Mouse (Mus musculus): ENCODE results near the gene Ftsj3. TPM values are rescaled to one million over a fixed set of nuclear protein-coding genes. Genes with fewer than 3 reads are reported as not detected.
"Not testable (repeated sequence)": the region's sequence is repeated elsewhere in the genome, so short reads cannot be mapped to it uniquely, and the experiment has no call there.

Ftsj3 gene
- total RNA-seq, 1 experiment from 2014 or later, result 79.9 TPM

DNA sequence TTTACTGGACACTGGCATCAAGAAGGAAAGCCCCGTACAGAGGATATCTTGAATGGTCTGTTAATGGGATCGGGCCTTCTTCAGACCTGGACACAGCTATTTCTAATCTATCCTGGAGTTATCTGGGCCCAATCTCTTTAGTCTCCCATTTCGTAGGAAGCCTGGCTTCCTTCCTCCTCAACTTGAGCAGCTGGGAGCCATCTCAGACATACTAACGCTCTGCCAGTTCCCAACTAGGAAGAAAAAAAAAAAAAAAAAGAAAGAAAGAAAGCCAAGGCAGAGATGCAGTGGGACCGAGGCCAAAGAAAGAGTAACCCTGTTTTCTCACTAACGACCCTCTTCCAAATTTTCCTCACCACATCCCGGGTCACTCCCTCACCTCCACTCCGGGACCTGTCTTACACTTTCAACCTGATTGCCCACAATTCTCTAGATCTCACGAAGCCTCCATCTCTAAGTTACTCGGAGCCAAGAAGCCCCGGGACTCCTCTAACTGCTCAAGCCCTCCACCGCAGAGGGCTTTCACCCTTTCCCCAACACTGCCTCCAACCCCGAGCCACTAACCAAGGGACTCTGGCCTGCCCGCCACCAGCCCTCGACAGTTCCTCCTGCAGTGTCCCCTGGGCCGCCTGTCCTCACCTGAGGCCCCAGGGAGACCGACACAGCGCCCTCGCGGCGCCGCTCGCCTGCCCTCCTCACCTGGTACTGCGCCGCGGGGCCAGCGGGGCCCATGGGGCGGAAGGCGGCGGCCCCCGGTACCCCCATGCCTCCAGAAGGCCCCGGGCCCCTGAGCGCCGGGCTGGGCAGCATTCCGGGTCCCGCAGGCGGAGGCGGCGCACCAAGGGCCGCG is 16.1 kb upstream of the Ftsj3 start:
- 0 out of 2 replicates have a peak, but pooled peaks have one; percentile 5 for ATAC-seq (replicated peaks; ENCODE audit: insufficient number of reproducible peaks, low FRiP score, low TSS enrichment, poor library complexity, severe bottlenecking)

DNA sequence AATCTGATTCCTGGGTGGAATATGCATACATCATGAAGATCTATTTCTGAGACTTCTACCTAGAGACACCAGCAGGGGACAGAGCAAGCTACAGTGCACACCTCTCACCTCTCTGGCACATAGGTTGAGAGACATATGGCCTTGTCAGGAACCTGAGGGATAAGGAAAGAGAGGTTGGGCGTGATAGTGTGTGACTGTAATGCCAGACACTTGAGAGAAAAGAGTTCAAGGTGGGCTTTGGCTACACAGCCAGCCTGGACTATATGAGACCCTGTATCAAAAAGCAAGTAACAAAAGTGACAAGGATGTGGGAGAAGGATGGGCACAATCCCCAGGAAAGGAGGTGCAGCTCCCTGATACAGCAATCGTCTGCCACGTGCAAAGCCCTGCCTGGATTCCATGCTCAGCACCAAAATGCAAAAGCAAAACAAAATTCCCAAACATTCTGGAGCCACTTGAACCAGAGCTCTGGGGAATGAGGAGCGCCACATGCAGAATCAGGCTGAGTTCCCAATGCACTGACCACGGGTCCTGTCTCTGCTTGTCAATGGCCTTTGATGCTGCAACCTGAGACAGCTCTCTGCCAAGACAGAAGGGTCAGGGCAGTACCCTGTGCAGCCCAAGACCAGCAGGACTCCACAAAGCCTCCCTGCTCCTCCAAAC is 15.4 kb upstream of the Ftsj3 start:
- ATAC-seq (replicated peaks; ENCODE audit: insufficient number of reproducible peaks, low FRiP score, low TSS enrichment, poor library complexity, severe bottlenecking), result no peak

DNA sequence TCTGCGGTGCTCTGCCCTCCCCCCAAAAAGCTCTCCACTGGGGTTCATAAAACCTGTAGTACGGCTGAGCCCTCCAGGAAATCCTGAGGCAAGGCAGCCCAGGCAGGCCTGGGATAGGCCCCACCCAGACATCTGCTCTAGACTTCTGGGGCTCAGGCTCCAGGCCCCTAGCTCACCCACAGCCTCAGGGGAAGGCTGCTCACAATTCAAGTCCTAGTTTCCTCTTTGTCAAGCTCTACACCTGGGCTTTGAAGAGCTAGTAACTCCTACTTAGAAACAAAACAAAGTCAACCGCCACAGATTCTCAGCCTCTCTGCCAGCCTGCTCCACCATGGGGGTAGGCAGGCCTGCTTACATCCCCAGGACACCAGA is 13.2 kb upstream of the Ftsj3 start:
- ATAC-seq (replicated peaks; ENCODE audit: insufficient number of reproducible peaks, low FRiP score, low TSS enrichment, poor library complexity, severe bottlenecking), result no peak

DNA sequence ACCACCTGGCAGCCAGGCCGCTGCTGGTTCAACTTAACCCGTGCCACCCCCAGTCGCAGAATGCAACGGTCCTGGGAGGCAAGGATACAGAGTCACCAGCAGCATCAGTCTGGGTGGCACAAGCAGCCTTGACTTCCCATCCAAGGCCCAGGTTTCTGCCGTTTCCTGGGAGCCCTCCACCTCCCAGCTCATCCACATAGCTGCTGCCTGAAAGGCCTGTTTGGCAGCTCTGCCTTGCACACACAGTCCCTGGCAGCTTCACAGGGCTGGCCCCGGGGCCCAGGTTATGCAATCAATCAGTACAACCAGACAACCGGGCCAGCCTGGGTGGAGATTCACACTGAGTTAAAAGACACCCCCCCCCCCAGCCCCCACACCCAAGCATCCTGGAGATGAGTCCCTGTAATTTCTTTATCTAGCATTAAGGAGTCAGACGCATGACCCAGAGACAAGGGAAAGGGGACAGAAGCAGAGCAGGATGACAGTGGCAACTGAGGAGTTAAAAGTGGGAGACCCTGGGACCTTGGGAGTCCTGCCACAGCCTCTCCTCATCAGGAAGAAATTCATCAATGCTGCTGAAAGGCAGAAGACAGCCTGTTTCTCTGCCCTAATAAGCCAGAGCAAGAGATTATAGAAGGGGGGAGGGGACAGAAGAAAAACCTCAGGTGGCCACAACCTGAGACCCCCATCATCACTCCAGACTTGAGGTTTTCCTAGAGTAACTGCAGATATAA is 12.6 kb upstream of the Ftsj3 start:
- no peak for ATAC-seq (replicated peaks; ENCODE audit: insufficient number of reproducible peaks, low FRiP score, low TSS enrichment, poor library complexity, severe bottlenecking)

DNA sequence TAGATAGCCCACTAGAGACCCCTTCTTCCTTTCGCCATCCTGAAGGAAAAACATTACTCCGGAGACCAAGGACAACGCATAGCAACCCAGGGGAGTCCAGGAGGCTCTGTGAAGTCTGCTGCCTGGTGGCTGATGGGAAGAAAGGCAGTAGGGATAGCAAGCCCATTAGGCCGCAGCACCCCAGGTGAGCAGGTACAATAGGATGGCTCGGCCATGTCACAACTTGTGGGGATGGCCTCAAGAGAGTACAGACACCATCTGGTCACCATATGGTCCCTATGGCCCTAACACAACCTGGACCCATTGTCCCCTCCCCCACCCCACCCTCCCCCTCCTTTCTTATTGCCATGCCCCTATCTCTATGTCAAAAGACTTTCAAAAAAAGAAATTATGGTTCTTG is 12.0 kb upstream of the Ftsj3 start:
- ATAC-seq (replicated peaks; ENCODE audit: insufficient number of reproducible peaks, low FRiP score, low TSS enrichment, poor library complexity, severe bottlenecking), result no peak

DNA sequence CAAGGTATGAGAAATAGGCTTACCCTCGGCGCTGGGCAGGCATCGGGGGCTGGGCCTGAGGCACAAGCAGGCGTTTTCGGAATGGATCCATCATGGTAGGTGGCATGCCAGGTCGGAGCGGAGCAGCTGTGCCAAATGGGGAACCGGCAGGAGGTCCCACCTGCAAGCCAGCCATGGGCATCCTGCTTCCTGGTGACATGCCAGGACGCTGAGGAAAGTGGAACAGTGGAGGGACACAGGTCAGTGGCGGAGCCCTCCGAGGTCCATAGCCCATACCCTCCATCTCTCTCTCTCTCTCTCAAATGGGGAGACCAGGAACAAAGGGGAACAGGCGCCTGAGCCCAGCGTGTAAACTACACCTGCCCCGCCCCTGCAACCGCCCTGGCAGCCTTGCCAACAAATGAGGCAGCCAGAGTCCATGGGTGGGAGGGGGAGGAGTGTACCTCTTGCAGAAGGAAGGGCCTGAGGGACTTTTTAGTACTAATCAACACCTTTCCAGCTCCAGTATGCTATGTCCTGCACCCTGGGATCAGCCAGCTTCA is 11.5 kb upstream of the Ftsj3 start:
- no peak for ATAC-seq (replicated peaks; ENCODE audit: insufficient number of reproducible peaks, low FRiP score, low TSS enrichment, poor library complexity, severe bottlenecking)

DNA sequence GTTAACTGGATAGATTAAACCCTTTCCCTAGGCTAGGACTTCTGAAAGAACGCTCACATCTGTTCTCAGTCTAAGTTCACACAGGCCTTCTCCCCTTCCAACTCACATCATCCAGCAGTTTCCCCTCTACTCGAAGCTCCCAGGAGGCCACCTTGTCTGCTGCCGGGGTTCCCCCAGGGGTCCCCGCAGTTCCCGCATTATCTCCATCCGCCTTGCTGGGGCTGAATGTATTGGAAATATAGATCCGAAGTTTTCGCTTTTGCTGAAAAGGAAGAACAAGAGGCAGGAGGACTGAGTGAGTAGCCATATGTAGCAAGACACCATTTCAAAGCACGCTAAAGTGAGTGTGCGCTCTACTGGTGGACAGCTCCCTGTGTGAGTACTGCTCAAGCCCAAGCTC is 10.6 kb upstream of the Ftsj3 start:
- ATAC-seq (replicated peaks; ENCODE audit: insufficient number of reproducible peaks, low FRiP score, low TSS enrichment, poor library complexity, severe bottlenecking), result no peak

DNA sequence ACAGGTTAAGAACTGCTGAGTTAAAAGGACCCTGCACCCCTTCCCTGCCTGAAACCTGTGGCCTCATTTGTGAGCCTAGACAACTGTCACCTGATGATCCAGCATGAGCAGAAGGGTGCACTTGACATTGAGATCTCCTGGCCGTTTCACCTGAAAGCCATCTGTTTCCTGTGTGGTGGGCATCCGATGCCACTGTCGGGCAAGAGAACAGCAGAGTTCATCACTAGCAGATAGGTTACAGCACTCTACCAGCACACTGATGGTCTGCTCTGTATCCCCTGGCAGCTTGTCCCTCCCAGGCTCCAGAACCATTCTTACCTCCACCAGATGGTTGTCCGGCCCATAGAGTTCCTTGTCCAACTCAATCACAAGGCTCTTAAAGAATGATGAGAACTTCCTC is 9.7 kb upstream of the Ftsj3 start:
- no peak for ATAC-seq (replicated peaks; ENCODE audit: insufficient number of reproducible peaks, low FRiP score, low TSS enrichment, poor library complexity, severe bottlenecking)

DNA sequence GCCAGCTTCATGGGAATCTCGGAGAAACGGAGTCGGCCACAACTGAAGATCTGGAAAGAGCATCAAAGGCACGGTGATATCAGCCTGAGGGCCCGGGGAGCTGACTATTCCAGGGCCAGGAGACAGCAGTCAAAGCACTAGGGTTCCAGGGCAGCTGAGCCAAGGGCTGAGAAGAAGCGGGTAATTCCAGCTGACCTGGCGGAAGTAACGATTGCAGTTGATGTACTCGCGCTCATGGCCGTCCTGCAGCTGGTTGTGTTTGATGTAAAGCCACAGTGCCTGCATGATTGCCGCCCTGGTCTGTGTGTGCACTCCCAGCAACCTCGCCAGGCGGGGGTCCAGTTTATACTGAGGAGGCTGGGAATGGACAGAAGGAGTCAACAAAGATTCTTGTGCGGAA is 9.1 kb upstream of the Ftsj3 start:
- no peak for ATAC-seq (replicated peaks; ENCODE audit: insufficient number of reproducible peaks, low FRiP score, low TSS enrichment, poor library complexity, severe bottlenecking)

DNA sequence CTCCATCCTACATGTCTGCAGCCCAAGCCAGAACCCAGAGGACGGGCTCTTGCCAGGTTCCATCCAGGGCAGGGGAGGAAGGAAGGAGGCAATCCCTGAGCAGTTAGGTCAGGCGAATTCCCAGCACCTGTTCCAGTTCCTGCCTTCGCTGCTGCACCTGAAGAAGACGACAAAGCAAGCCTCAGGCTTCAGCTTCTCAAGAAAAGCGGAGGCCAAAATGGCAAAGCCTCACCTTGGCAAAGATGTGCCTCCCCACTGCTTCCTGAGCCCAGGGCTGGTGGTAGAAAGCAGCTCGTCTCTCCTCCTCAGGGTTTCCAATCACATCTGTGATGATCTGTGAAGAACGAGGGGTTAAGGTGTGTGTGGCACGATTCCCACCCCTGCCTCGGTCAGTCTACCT is 8.1 kb upstream of the Ftsj3 start:
- no peak for ATAC-seq (replicated peaks; ENCODE audit: insufficient number of reproducible peaks, low FRiP score, low TSS enrichment, poor library complexity, severe bottlenecking)

DNA sequence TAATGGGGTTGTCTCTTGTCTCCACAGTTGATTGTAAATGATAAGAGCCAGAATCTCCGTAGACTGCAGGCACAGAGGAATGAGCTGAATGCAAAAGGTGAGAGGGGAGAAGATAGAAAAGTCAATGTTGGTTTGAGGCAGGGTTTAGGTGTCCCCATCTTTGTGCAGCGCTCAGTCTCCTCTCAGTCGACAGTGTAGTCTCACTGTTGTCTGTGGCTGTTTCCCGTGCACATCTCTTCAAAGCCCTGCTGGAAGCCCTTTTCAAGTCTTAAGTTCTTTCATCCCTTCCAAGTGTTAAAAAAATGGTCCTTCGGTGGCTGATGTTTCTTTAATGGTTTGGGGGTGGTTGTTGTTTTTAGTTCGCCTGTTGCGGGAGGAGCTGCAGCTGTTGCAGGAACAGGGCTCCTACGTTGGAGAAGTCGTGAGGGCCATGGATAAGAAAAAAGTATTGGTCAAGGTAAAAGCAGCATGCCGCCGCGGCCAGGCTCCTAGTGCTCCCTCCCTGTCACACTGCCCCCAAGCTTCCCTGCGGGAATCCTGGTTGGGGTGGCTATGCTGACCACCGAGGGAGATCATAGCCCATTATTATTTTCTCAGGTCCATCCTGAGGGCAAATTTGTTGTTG is 5.1 kb upstream of the Ftsj3 start:
- ATAC-seq (replicated peaks; ENCODE audit: insufficient number of reproducible peaks, low FRiP score, low TSS enrichment, poor library complexity, severe bottlenecking), result no peak

DNA sequence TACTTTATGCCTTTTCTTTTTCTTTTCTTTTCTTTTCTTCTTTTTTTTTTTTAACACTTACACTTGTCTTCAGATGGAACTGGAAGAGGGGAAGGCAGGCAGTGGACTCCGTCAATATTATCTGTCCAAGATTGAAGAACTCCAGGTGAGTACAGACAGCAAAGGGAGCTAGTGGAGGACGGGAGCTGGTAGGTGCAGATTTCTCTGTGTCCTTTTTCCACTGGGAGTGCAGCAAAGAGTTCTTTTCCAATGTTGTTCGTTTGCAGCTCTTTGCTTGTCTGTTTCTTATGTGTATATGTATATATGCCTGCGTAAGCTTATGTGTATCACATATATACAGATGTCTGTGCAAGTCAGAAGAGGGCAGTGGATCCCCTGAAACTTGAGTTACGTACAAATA is 896 bp upstream of the Ftsj3 start:
- ATAC-seq (replicated peaks; ENCODE audit: insufficient number of reproducible peaks, low FRiP score, low TSS enrichment, poor library complexity, severe bottlenecking), result no peak

DNA sequence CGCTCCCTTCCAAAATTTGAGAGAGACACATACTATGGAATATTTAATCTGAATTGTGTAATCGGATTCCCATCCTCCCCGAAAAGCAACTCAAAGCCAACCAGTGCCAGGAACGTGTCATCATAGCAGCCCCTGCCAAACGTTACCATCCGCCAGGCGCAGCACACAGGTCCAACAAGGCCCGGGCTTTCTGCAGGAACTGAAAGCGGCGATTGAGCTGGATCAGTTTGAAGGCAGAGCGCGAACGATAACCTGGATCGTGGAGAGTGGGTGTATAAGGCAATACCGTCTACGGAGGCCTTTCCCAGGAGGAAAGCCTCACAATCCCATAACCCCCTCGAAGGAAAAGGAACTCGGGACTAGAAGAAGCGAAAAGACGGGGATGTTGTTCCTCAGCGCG is 705 bp downstream of the Ftsj3 start:
- no peak for ATAC-seq (replicated peaks; ENCODE audit: insufficient number of reproducible peaks, low FRiP score, low TSS enrichment, poor library complexity, severe bottlenecking)

DNA sequence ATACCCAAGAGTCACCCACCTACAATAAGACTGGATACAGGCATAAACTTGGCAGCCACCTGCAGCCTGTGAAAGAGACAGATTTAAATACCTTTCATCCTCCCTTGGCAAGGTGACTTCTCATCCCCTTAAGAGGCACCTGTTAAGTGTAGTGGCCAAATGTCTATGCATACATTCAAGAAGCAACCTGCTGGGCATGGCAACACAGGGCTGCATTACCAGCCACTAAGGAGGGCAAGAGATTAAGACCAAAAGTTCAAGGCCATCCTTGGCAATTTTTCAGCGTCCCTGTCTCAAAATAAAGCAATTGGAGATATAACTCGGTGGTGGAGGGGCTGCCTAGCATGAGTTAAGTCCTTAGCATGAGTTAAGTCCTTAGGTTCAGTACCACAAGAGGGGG is 1.1 kb downstream of the Ftsj3 start:
- no peak for ATAC-seq (replicated peaks; ENCODE audit: insufficient number of reproducible peaks, low FRiP score, low TSS enrichment, poor library complexity, severe bottlenecking)

DNA sequence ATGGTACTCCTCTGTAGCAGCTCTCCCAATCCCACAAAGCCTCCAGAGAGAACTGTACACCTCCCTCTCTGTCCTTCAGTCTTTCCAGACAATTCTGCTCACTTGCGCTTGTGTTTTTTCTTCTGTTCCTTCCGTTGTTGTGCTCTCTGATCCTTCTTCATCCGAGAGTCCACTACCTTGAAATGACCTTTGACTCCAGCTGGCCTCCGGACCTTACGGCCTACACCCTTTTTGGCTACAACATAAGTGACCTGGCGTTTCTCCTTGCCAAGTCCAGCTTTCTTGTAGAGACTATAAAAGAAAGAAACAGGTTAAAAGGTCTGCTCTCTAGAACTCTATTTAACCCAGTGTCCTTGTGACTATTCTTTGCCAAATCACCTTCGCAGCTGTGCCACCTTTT is 6.6 kb downstream of the Ftsj3 start:
- ATAC-seq (replicated peaks; ENCODE audit: insufficient number of reproducible peaks, low FRiP score, low TSS enrichment, poor library complexity, severe bottlenecking), result no peak

DNA sequence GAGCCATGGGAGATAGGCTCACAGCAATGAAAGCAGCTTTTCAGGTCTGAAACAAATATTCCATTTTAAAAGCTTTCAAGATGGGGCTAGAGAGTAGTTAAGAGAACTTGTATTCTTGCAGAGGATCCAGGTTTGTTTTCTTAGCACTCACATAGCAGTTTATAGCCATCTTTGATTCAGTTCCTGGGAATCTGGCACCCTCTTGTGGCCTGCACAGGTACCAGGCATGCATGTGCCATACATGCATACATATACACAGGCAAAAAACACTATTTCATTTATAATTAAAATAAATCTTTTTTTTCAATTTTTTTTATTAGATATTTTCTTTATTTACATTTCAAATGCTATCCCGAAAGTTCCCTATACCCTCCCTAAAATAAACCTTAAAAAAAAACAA is 9.0 kb downstream of the Ftsj3 start:
- ATAC-seq (replicated peaks; ENCODE audit: insufficient number of reproducible peaks, low FRiP score, low TSS enrichment, poor library complexity, severe bottlenecking), result no peak

DNA sequence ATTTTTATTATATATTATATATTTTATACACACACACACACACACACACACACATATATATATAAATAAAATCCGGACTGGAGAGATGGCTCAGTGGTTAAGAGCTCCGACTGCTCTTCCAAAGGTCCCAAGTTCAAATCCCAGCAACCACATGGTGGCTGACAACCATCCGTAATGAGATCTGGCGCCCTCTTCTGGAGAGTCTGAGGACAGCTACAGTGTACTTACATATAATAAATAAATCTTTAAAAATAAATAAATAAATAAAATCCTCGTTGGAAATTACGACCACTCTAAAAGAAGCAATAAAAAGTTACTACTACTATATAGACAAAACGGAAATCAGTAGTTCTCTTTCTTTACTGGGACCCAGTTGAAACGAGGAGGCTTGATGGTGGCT is 21.9 kb downstream of the Ftsj3 start:
- ATAC-seq (replicated peaks; ENCODE audit: insufficient number of reproducible peaks, low FRiP score, low TSS enrichment, poor library complexity, severe bottlenecking), result not testable (repeated sequence)

DNA sequence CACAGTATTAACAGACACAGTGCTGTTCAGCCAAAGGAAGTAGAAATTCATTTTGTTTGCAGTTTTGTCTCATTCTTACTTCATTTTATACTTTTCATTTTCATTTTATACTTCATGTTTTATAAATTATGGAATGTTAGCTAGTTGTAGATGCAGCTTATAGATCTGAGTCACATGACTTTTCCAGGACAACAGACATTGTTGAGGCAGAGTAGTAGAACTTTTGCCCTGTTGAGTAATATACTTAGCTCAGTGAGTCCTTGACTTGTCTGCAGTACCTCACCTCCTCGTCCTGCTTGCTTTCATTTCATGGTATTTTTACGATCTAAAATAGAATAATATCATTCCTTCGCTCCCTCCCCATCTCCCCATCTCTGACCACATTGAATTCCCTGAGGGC is 35.3 kb downstream of the Ftsj3 start:
- ATAC-seq (replicated peaks; ENCODE audit: insufficient number of reproducible peaks, low FRiP score, low TSS enrichment, poor library complexity, severe bottlenecking), result no peak

Data from monocyte, adult 5-6 weeks (primary cell).